Mouse (Mus musculus) hindbrain, embryonic 12.5 days (tissue): ENCODE measurements around the gene Tmub2. TPM values are rescaled to one million over a fixed set of nuclear protein-coding genes. Genes with fewer than 3 reads are reported as not detected.

ENCODE experiments used
- ATAC-seq: fragments of 200-750 bp; cut with Nextera tagmentation; 2 replicates; pipeline ENCODE4 v1.8.0; 2017; ENCODE audit warnings: moderate TSS enrichment; ENCODE audit not compliant: low FRiP score
- H3K27ac ChIP-seq: fragments of 300-500 bp; sonication (generic); 2 replicates; pipeline ENCODE4 v1.5.1; 2016; ENCODE audit warnings: mild to moderate bottlenecking
- H3K27me3 ChIP-seq: fragments of 300-500 bp; sonication (generic); 2 replicates; pipeline ENCODE4 v1.6.1; 2016; ENCODE audit warnings: mild to moderate bottlenecking
- H3K36me3 ChIP-seq: fragments of 300-500 bp; sonication (generic); 2 replicates; pipeline ENCODE4 v1.6.1; 2016; ENCODE audit warnings: mild to moderate bottlenecking
- H3K4me1 ChIP-seq: fragments of 300-500 bp; sonication (generic); 2 replicates; pipeline ENCODE4 v1.6.1; 2016
- H3K4me2 ChIP-seq: fragments of 300-500 bp; sonication (generic); replicated peaks from 2 replicates; pipeline ENCODE4 v1.6.1; 2016; ENCODE audit warnings: mild to moderate bottlenecking
- H3K4me3 ChIP-seq: fragments of 300-500 bp; sonication (generic); 2 replicates; pipeline ENCODE4 v1.5.1; 2016; ENCODE audit warnings: mild to moderate bottlenecking
- H3K9ac ChIP-seq: fragments of 300-500 bp; sonication (generic); 2 replicates; pipeline ENCODE4 v1.6.1; 2016; ENCODE audit warnings: mild to moderate bottlenecking, moderate library complexity
- H3K9me3 ChIP-seq: fragments of 300-500 bp; sonication (generic); replicated peaks from 2 replicates; pipeline ENCODE4 v1.6.1; 2016; ENCODE audit warnings: mild to moderate bottlenecking
- WGBS: fragments of 180-500 bp; shearing (Covaris S2); methylation state at CpG from one replicate; pipeline ENCODE4 v1.1.7; 2016; 5-methylcytosine and 5-hydroxymethylcytosine counted together
- polyA plus RNA-seq: library from polyadenylated mRNA; unstranded; fragments of >200 nt; fragmentation: Nextera tagmentation; extraction: Ambion mirVana; gene quantifications from 2 replicates; pipeline ENCODE4 v1.2.1, GENCODE M21; 2016

Gene Tmub2
- polyA plus RNA-seq, 1 experiment from 2014 or later: 68.4 TPM

DNA sequence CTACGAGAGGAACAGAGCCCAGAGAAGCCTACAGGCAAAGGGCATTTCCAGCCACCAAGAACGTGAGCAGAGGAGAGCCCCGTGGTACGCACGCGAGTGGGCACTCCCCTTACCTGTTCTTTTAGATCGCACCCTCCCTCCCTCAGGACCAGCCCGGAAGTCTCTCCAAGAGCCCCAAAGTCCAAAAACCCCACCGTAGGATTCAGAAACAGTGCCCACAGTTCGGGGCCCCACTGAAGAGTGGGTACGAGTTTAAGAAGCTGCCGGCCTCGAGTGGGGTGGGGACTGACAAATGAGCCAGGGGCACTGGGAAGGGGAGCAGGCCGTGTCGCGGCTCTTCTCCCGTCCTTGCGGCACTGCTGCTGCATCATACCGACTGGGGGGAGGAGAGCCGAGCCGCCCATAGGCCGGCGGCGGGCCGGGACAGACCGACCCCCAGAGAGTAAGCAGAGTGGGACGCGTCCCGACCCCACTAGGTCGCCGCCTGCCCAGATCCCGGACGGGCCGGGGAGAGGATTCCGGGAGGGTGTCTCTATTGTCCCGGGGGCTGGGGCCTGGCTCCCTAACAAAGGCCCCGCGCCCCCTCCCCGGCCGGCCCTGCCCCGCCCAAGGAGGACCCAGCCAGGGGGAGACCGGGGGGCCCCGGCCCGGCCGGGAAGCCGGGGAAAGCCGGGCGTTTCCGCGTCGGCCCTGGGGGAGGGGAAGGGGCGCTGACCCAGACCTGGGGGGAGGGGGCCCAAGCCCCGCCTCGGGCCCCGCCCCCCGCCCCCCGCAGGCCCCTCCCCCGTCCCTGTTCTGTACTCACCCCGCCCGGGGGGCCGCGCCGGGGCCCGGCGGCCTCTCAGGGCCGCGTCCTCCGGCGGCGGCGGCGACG lies 11.1 kb downstream of the Tmub2 start:
- Histone ChIP-seq H3K4me1 (peaks cover 29% of the 10 kb centered on the region), H3K27me3 (no peaks in the 10 kb centered on the region), H3K9me3 (no peaks in the 10 kb centered on the region), H3K9ac (peak overlapping the region; percentile 94), H3K27ac (peak overlapping the region; percentile 100), H3K4me2 (peak overlapping the region; percentile 89), H3K36me3 (peaks cover 36% of the 10 kb centered on the region), H3K4me3 (peak overlapping the region; percentile 88)
- under 1% methylated on average over 37 of the region's 73 CpGs for WGBS
- peak; percentile 47 for ATAC-seq

- Histone ChIP-seq H3K9ac (peak within 1 kb of the TSS; percentile 94), H3K4me1 (peaks cover 26% of the 10 kb centered on the region), H3K9me3 (no peaks in the 10 kb centered on the region), H3K4me3 (peak within 1 kb of the TSS; percentile 88), H3K36me3 (peaks cover 26% of the 10 kb centered on the region), H3K4me2 (peak within 1 kb of the TSS; percentile 89), H3K27ac (peak within 1 kb of the TSS; percentile 100), H3K27me3 (no peaks in the 10 kb centered on the region)
- peak; percentile 94 for ATAC-seq
- under 1% methylated on average over 72 of the region's 125 CpGs for WGBS
Measured at GRCm38 (mm10) chr11:102296491-102297472, 12.1 kb downstream of the Tmub2 start, which contains the start of gene Atxn7l3. Atxn7l3 (minus strand) TSS chr11:102296631.

- H3K4me1 ChIP-seq: peaks cover 26% of the 10 kb centered on the region
- ATAC-seq: peak; percentile 43
- 28% methylated on average over 27 of the region's 27 CpGs for WGBS
- peak overlapping the region; percentile 100 for H3K27ac ChIP-seq
- H3K4me3 ChIP-seq: peak overlapping the region; percentile 88
- peaks cover 15% of the 10 kb centered on the region for H3K36me3 ChIP-seq
- peak overlapping the region; percentile 89 for H3K4me2 ChIP-seq
- H3K27me3 ChIP-seq: no peaks in the 10 kb centered on the region
- peak overlapping the region; percentile 94 for H3K9ac ChIP-seq
- H3K9me3 ChIP-seq: no peaks in the 10 kb centered on the region
Measured at GRCm38 (mm10) chr11:102297577-102298556, 13.1 kb downstream of the Tmub2 start.

DNA sequence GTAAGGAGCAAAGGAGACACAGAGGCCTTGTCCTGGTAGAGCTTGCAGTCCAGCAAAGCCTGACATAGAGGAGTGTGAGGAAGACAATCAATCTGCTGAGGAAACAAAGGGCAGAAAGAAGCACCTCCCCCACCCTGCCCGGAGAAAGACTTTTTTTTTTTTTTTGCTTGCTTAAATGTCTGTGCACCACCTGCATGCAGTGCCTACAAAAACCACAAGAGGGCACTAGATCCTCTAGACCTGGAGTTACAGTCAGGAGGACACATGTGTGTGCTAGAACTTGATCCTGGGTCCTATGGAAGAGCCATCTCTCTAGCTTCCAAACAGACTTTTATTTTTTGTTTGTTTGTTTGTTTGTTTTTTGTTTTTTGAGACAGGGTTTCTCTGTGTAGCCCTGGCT lies 15.1 kb downstream of the Tmub2 start:
- no peak overlapping the region for H3K27ac ChIP-seq
- H3K27me3 ChIP-seq: no peaks in the 10 kb centered on the region
- H3K36me3 ChIP-seq: no peaks in the 10 kb centered on the region
- no peak overlapping the region for H3K4me2 ChIP-seq
- ATAC-seq: no peak
- WGBS: 10% methylated on average over 1 of the region's 1 CpGs
- peaks cover 16% of the 10 kb centered on the region for H3K4me1 ChIP-seq
- H3K4me3 ChIP-seq: no peak overlapping the region
- no peak overlapping the region for H3K9ac ChIP-seq
- no peaks in the 10 kb centered on the region for H3K9me3 ChIP-seq

GRCm38 (mm10) chr11:102304141-102304540 lies 19.4 kb downstream of the Tmub2 start:
- no peak overlapping the region for H3K4me3 ChIP-seq
- H3K36me3 ChIP-seq: peaks cover 30% of the 10 kb centered on the region
- no peak for ATAC-seq
- H3K27me3 ChIP-seq: no peaks in the 10 kb centered on the region
- no peak overlapping the region for H3K9ac ChIP-seq
- 49% methylated on average over 2 of the region's 2 CpGs for WGBS
- H3K4me2 ChIP-seq: no peak overlapping the region
- peaks cover 6% of the 10 kb centered on the region for H3K4me1 ChIP-seq
- no peak overlapping the region for H3K27ac ChIP-seq
- no peaks in the 10 kb centered on the region for H3K9me3 ChIP-seq

DNA sequence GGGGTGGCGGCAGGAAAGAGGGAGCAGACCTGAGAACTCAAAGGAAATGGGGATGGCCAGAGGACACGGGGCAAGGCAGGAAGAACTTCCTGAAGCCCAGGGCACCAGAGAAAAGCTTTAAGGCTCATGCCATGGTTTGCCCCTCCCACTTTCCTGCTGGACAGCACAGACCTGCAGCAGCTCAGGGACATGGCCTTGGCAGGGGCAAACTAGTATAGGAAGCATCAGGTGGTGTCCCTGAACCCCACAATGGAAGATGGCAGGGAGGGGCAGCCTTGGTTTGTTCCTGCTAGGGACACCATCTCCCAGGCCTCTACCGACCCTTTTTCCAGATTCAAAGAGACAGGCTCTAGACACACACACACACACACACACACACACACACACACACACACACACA lies 20.6 kb downstream of the Tmub2 start:
- 70% methylated on average over 3 of the region's 3 CpGs for WGBS
- H3K4me2 ChIP-seq: no peak overlapping the region
- peaks cover 42% of the 10 kb centered on the region for H3K36me3 ChIP-seq
- no peaks in the 10 kb centered on the region for H3K27me3 ChIP-seq
- H3K4me3 ChIP-seq: no peak overlapping the region
- ATAC-seq: no peak
- no peak overlapping the region for H3K9ac ChIP-seq
- peaks cover 18% of the 10 kb centered on the region for H3K4me1 ChIP-seq
- no peak overlapping the region for H3K27ac ChIP-seq
- H3K9me3 ChIP-seq: no peaks in the 10 kb centered on the region

- peaks cover 28% of the 10 kb centered on the region for H3K4me1 ChIP-seq
- H3K27ac ChIP-seq: no peak overlapping the region
- H3K9ac ChIP-seq: no peak overlapping the region
- H3K36me3 ChIP-seq: peaks cover 62% of the 10 kb centered on the region
- H3K4me2 ChIP-seq: no peak overlapping the region
- 87% methylated on average over 9 of the region's 9 CpGs for WGBS
- H3K4me3 ChIP-seq: no peak overlapping the region
- H3K9me3 ChIP-seq: no peaks in the 10 kb centered on the region
- ATAC-seq: no peak
- H3K27me3 ChIP-seq: no peaks in the 10 kb centered on the region
Measured at GRCm38 (mm10) chr11:102308104-102308503, 23.4 kb downstream of the Tmub2 start.

GRCm38 (mm10) chr11:102308979-102309378 lies 24.2 kb downstream of the Tmub2 start:
- H3K27ac ChIP-seq: peak overlapping the region; percentile 60

GRCm38 (mm10) chr11:102309821-102310617 lies 25.3 kb downstream of the Tmub2 start:
- Histone ChIP-seq H3K9me3 (no peaks in the 10 kb centered on the region), H3K27me3 (no peaks in the 10 kb centered on the region), H3K4me1 (peaks cover 28% of the 10 kb centered on the region), H3K36me3 (peaks cover 81% of the 10 kb centered on the region), H3K27ac (peak overlapping the region; percentile 60; the same call in 1 of the 2 replicates), H3K4me2 (peak overlapping the region; percentile 55), H3K9ac (peak overlapping the region; percentile 53), H3K4me3 (peak overlapping the region; percentile 25)
- no peak for ATAC-seq
- WGBS: 88% methylated on average over 22 of the region's 22 CpGs

More at GRCm38 (mm10) chr11:102308979-102309378, 24.2 kb downstream of the Tmub2 start:
- peak overlapping the region; percentile 55 for H3K4me2 ChIP-seq
- H3K36me3 ChIP-seq: peaks cover 70% of the 10 kb centered on the region
- no peaks in the 10 kb centered on the region for H3K27me3 ChIP-seq
- H3K9me3 ChIP-seq: no peaks in the 10 kb centered on the region
- H3K4me3 ChIP-seq: peak overlapping the region; percentile 25
- peak overlapping the region; percentile 53 for H3K9ac ChIP-seq
- WGBS: 1% methylated on average over 27 of the region's 27 CpGs
- H3K4me1 ChIP-seq: peaks cover 28% of the 10 kb centered on the region
- peak; percentile 92 for ATAC-seq

GRCm38 (mm10) chr11:102310768-102311695 lies 26.3 kb downstream of the Tmub2 start:
- WGBS: 40% methylated on average over 31 of the region's 38 CpGs
- peak overlapping the region; percentile 32; the same call in 1 of the 2 replicates for H3K9ac ChIP-seq
- peaks cover 37% of the 10 kb centered on the region for H3K4me1 ChIP-seq
- no peak overlapping the region for H3K4me2 ChIP-seq
- peaks cover 83% of the 10 kb centered on the region for H3K36me3 ChIP-seq
- no peak overlapping the region; the same call in none of the 2 replicates for H3K4me3 ChIP-seq
- no peak overlapping the region for H3K27ac ChIP-seq
- no peaks in the 10 kb centered on the region for H3K9me3 ChIP-seq
- ATAC-seq: no peak
- no peaks in the 10 kb centered on the region for H3K27me3 ChIP-seq
